Mouse (Mus musculus) lung, adult 2 months (tissue): Measurements from ENCODE around the gene 1700057G04Rik.

ENCODE experiments used
- CTCF ChIP-seq: fragments of 200-500 bp; IDR thresholded peaks from 2 replicates; pipeline ENCODE4 v1.5.1; 2011; ENCODE audit warnings: mild to moderate bottlenecking, low read length, control low read depth; ENCODE audit not compliant: insufficient read depth
- POLR2A ChIP-seq: fragments of 200-500 bp; IDR thresholded peaks from 2 replicates; pipeline ENCODE4 v1.6.1; 2011; ENCODE audit warnings: low read depth, mild to moderate bottlenecking, control low read depth, low read length, borderline replicate concordance; ENCODE audit errors: extremely low read depth

DNA sequence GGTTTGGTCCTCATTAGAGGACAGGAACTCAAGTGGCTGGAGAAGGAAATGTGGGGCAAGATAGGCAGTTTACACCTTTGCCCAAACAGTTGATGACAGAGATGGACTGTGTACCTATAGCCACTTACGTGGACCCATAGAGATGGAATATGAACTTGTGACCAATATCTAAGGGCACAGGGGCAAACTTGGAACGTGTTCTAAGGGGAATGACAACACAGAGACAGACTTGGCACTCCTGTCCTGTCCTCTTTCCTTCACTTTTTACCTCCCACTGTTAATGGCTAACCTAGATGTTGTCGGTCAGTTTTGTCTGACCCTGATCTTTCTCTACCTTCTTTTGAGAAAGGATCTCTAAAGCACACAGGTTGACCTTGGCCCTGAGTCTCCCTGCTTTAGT is 74.2 kb downstream of the 1700057G04Rik start:
- TF ChIP-seq CTCF (no peak), POLR2A (no peak)
